Mouse (Mus musculus): ENCODE data around the gene Phldb3.
A peak's percentile ranks its signal among the peaks of the same experiment; 100 is the strongest.

The Phldb3 gene

DNA sequence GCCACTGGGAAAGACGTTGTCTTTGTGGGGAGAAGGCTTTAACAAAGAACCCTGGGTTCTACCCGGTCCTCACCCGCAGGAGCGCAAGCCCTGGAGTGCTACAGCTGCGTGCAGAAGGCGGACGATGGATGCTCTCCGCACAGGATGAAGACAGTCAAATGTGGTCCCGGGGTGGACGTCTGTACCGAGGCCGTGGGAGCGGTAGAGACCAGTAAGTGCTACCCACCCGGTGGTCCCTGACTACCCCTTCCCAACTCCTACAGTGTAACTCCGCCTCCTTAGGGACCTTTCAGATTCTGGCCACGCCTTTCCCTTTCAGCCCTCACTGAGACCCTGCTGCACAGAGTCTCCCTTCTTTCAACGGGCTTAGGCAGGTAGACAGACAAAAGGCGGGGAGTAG, 26.5 kb downstream of the Phldb3 start:
- DNase-seq, result no peak

DNA sequence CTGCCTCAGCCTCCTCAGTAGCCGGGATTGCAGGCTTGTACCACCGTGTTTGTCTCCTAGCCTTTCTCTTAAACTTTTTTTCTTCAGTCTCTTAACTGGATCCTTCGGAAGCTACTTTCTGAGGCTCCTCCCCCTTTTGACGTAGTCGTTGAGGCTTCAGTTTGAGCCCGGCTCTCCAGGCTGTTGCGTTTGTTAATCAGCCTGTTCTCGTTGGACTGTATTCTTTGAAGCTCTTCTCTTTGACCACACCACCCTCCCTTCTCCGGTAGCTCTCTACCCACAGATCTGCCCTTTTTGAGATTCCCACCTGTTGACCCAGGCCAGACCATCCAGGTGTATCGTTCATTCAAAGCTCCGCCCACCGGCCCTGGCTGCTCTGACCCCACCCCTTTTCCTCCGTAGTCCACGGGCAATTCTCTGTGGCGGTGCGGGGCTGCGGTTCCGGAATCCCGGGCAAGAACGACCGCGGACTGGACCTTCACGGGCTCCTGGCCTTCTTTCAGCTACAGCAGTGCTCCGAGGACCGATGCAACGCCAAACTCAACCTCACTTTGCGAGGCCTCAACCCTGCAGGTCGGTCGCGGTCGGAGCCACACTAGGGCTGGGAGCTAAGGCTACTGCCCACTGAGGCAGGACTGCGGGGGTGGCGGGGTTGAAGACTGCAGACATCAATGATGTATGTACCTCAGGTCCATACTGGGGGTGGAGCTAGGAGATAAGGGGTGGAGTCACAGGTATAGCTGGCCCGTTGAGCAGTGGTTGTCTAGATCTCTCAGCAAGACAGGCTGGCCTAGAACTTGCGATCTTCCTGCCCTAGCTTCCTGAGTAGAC, 27.7 kb downstream of the Phldb3 start:
- peak in 1 of 2 experiments; percentile 38 for DNase-seq

DNA sequence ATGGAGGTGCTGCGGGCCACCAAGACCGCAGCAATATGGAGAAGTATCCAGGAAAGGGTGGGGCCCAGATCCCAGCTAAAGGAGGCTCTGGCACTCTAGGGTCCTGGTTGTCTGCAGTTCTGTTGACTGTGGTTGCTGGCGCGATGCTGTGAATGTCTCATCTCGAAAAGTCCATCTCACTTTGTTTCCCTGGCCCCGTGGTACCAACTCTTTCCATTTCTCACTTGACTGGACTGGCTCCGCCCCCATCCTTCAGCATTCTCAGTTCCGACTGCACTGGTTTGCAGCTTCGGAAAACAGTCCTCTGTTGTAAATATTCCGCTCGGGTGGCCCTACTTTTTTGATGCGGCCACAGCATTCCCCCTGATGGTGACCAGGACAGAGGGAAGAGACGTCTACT, 29.9 kb downstream of the Phldb3 start:
- no peak for DNase-seq

DNA sequence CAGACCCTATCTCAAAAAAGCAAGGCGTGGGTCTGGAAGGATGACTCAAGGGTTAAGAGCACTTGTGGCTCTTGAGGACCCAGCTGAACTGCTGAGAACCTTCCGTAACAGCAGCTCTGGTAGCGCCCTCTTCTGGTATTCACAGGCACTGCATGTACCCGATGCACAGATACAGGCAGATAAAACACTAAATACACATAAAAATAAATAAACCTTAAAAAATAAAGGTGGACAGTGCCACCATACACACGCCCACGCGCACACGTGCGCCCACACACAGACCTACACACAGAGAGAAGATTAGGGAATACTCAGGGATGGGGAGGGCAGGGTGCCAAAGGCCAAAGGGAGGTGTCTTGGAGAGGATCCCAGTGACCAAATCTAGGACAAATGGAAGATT, 31.9 kb downstream of the Phldb3 start:
- peak; percentile 31 to 74 for DNase-seq

DNA sequence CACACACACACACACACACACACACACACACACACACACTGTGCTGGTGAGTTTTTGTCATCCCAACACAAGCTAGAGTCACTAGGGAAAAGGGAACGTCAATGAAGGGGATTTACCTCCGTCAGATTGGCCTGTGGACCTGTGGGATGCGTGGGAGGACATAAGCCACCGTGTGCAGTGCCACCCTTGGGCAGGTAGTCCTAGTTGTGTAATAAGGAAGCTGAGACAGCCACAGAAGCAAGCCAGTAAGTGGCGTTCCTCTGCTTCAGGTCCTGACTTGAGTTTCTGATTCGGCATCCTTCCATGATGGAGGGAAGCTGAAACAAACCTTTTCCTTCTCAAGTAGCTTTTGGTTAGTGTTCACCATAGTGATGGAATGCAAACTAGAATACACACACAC, 33.9 kb downstream of the Phldb3 start:
- no peak for DNase-seq

DNA sequence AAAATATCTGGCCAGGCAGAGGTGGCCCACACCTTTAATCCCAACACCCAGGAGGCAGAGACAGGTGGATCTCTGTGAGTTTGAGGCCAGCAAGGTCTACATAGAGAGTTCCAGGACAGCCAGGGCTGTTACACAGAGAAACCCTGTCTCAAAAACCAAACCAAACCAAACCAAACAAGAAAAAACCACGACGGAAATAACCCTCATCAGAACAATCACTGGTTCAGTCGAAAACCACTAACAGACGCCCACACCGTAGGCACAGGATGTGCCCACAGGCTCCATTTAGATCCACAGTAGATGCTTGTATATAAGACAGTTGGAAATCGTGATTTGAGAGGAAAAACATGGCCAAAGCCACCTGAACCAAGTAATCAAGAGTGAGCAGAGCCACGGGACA, 34.4 kb downstream of the Phldb3 start:
- no peak for DNase-seq

DNA sequence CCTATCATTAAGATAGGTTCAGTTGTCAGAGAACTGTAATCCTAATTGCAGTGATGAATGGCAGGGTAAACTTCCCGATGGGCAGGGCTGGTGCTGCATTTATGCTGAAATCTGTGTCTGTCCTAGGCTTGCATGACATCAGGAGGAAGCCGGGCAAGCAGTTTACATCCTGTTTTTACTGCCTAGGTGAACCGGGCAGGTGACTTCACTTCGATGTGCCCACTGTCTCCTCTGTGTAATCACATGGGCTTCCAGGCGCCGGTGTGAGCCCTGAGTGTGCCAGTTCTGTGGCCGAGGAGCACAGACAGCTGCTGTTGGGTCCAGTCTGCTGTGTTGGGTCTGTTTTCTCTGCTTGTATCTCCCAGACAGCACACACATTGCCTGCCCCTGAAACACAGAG, 35.9 kb downstream of the Phldb3 start:
- DNase-seq, result no peak

DNA sequence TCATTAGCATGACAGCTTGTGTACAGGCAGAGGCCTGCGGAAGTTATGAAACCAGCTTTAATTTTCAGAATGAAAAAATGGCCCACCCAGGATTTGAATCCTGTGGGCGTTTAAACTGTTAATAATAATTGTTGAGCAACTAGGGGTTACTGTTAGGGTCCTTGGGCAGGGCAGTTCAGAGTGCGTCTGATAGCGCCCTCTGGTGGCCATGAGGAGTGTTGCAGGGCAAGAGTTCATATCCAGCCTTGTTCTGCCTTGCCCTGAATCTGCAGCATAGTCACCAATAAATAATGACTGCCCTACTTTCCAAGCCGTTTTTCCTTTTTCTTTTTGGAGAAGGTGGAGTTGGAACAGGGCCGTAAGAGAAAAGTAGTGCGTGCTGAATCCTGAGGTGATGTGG, 43.1 kb downstream of the Phldb3 start:
- DNase-seq, result peak; percentile 38 to 74

GRCm38 (mm10) chr7:24659737-24660357, 49.3 kb downstream of the Phldb3 start:
- DNase-seq, result no peak

DNA sequence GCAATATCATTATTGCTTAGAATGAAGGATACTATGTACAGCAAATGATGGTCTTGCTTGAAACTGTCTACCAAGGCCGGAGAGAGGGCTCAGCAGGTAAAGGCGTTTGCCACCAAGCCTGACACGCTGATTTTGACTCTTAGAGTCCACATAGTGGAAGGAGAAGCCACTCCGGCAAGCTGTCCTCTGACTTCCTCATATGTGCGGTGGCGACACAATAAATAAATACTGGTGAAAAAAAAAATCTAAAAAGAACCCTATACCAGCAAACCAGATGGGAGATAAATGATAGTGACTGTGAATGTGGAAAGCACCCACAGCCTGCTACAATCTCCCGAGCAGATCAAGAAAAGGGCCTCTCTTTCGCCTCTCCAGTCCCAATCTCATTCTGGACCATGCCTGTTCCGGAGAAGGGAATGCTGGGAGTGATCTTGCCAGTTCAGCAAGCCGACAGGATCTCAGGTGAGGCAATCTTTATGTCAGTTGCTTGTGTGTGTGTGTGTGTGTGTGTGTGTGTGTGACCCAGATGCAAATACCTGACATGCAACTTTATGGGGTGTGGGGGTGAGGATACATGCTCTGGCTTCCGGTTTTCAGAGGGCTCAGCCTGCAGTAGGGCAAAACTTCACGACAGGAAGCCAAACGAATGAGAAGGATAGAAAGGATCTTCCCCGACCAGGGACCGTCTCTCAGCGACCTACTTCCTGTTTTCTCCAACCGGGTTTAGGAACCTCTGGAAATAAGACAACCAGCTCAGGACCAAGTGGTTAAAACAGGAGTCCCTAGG, 50.7 kb downstream of the Phldb3 start:
- no peak for DNase-seq

GRCm38 (mm10) chr7:24662575-24662974, 52.0 kb downstream of the Phldb3 start:
- DNase-seq, result peak in 1 of 2 experiments; percentile 66

GRCm38 (mm10) chr7:24664301-24664700, 53.7 kb downstream of the Phldb3 start:
- DNase-seq, result no peak

DNA sequence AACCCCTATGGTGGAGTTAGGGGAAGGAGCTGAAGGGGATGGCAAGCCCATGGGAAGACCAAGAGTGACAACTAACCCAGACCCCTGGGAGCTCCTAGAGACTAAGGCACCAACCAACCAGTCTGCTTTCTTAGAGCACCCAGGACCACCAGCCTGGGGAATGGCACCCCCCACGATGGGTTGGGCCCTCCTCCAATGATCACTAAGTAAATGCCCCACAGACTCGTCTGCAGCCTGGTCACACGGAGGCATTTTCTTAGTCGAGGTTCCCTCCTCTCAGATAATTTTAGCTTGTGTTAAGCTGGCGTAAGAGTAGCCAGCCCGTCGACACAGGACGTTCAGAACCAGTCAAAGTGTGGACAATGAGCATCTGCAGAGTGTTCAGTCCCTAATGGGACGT, 54.4 kb downstream of the Phldb3 start:
- DNase-seq, result no peak

DNA sequence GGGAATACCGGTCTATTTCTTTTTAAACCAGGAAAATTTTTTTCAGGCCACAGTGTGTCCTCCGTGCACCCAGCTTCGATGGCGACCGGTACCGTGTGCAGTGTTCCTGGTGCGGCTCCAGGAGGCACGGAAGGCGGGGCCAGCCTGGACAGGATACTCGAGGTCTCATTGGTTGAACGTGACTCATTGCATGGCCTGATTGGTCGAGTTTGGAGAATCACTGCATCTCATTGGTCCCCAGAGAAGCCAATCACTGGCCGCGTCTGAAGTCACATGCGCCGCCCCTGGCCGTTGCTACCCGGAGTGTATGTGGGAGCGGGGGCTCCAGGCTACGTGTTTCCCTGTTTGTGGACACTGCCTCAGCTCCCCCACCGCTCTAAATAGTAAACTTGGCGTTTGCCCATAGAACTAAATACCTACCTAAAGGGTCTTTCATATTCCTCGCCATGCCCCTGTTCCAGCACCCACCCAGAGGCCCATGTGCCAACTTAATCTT, 61.4 kb downstream of the Phldb3 start:
- DNase-seq, result no peak

DNA sequence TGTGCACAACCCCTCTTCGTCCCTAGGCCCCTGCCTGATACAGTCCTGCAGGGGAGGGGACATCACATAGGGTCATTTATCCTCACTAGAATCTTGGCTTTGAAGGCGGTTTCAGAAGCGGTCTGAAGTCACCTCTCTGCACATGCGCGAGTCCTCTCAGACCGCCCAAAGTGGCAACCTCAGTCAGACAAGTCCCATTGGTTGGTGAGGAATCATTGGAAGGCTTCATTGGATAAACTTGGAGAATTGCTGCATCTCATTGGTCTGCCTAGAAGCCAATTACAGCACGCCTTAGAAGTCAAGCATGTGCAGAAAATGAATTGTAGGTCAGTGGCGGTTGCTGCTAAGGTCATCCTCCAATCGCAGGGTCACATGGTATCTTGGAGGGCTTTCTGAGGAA, 66.0 kb downstream of the Phldb3 start, which contains the start of gene Tex101:
Gene Tex101 (minus strand): TSS at position 101 of the 400 bp plus-strand sequence.
- no peak for DNase-seq
